Mouse (Mus musculus): ENCODE data around the gene Fbxo28. TPM values are rescaled to one million over a fixed set of nuclear protein-coding genes. Genes with fewer than 3 reads are reported as not detected.

Fbxo28 gene
- polyA plus RNA-seq, 1 experiment = 8.7 TPM

Other genes starting within 250 kb of the Fbxo28 start
- 85.3 and 87.3 TPM in 2 replicates for gene Srp9, start 216.9 kb downstream of the Fbxo28 start, polyA plus RNA-seq (2012; ENCODE audit: insufficient read depth, insufficient read length, missing spikeins)
- gene Vmn1r1, start 177.1 kb downstream of the Fbxo28 start, polyA plus RNA-seq (2012; ENCODE audit: insufficient read depth, insufficient read length, missing spikeins) = not detected in 2 replicates
- gene Degs1, start 58.8 kb downstream of the Fbxo28 start, polyA plus RNA-seq (2012; ENCODE audit: insufficient read depth, insufficient read length, missing spikeins) = 48.7 and 52.0 TPM in 2 replicates
- gene Trp53bp2, start 67.5 kb upstream of the Fbxo28 start, polyA plus RNA-seq (2012; ENCODE audit: insufficient read depth, insufficient read length, missing spikeins) = 7.6 and 7.7 TPM in 2 replicates
- gene Capn2, start 176.0 kb upstream of the Fbxo28 start, polyA plus RNA-seq (2012; ENCODE audit: insufficient read depth, insufficient read length, missing spikeins) = 108 and 113 TPM in 2 replicates
- gene Capn8, start 223.4 kb upstream of the Fbxo28 start, polyA plus RNA-seq (2012; ENCODE audit: insufficient read depth, insufficient read length, missing spikeins) = not detected in 2 replicates

Data from brown adipose tissue, adult 24 weeks (tissue).